Mouse (Mus musculus) C2C12 (cell line): ENCODE measurements at regions not wholly inside any gene's neighbourhood (a gene's known extent, or its start where the extent isn't known, plus 50 kb on each side); places are given as distances from the start of the nearest gene placed in this dataset.

Experiments used
- H3K27me3 ChIP-seq: one replicate; pipeline ENCODE4 v1.6.1; 2011; ENCODE audit not compliant: control insufficient read depth, insufficient read depth, insufficient read length
- H3K36me3 ChIP-seq: one replicate; pipeline ENCODE4 v1.6.1; 2011; ENCODE audit not compliant: control insufficient read depth, insufficient read depth
- H3K4me3 ChIP-seq: one replicate; pipeline ENCODE4 v1.5.1; 2011; ENCODE audit warnings: mild to moderate bottlenecking, control low read depth; ENCODE audit not compliant: poor library complexity, insufficient read depth, severe bottlenecking
- H3K79me2 ChIP-seq: one replicate; pipeline ENCODE4 v1.6.1; 2011; ENCODE audit not compliant: control insufficient read depth, insufficient read depth
- H3K79me3 ChIP-seq: one replicate; pipeline ENCODE4 v1.6.1; 2011; ENCODE audit warnings: low read depth, control low read depth
- H3ac ChIP-seq: one replicate; pipeline ENCODE3; 2011; ENCODE audit warnings: low read depth; ENCODE audit not compliant: control insufficient read depth, insufficient read length
- CEBPB ChIP-seq: IDR thresholded peaks from one replicate; pipeline ENCODE4 v1.6.1; 2011; ENCODE audit warnings: low read depth, mild to moderate bottlenecking, control low read depth, moderate library complexity
- CTCF ChIP-seq: IDR thresholded peaks from one replicate; pipeline ENCODE4 v1.5.1; 2011; ENCODE audit not compliant: control insufficient read depth, insufficient read depth, insufficient read length
- FOSL1 ChIP-seq: IDR thresholded peaks from one replicate; pipeline ENCODE4 v1.8.0; 2011; ENCODE audit warnings: mild to moderate bottlenecking, low read length; ENCODE audit not compliant: poor library complexity, insufficient read depth, severe bottlenecking
- MAX ChIP-seq: IDR thresholded peaks from one replicate; pipeline ENCODE4 v1.6.1; 2011; ENCODE audit warnings: mild to moderate bottlenecking, control low read depth
- MYOD1 ChIP-seq: IDR thresholded peaks from one replicate; pipeline ENCODE4 v1.6.1; 2011; ENCODE audit warnings: low read depth; ENCODE audit not compliant: control insufficient read depth, insufficient read length
- MYOG ChIP-seq: IDR thresholded peaks from one replicate; pipeline ENCODE4 v1.6.1; 2011; ENCODE audit not compliant: control insufficient read depth, insufficient read length; ENCODE audit errors: extremely low read depth
- USF1 ChIP-seq: IDR thresholded peaks from one replicate; pipeline ENCODE4 v1.6.1; 2011; ENCODE audit warnings: low read depth, mild to moderate bottlenecking, control low read depth, moderate library complexity

DNA sequence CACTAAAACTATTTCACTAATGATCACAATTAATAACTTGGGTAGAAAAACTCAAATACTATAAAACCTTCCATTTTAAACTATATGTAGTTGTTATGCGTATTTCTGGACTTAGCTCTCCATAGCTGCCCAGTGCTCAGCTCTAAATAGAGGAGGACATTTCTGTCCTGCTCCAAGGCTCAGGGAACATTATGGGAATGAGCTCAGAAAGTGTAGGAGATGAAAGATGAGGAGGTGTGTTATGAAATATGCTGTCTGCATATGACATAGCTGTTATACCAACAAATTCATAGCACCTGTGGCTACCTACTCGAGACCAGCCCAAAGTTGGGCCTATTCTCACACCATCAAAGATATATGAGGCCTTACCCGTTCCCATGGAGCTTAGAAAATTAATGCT is 106.3 kb downstream of the Aldh8a1 start:
- no peak overlapping the region for H3K4me3 ChIP-seq
- no peaks in the 10 kb centered on the region for H3K79me2 ChIP-seq
- H3K36me3 ChIP-seq: no peaks in the 10 kb centered on the region
- no peak for TF ChIP-seq USF1
- no peak for TF ChIP-seq MYOG
- TF ChIP-seq MAX: no peak
- TF ChIP-seq FOSL1: no peak
- no peak for TF ChIP-seq CTCF
- no peaks in the 10 kb centered on the region for H3K79me3 ChIP-seq
- no peak overlapping the region for H3ac ChIP-seq
- H3K27me3 ChIP-seq: no peaks in the 10 kb centered on the region

DNA sequence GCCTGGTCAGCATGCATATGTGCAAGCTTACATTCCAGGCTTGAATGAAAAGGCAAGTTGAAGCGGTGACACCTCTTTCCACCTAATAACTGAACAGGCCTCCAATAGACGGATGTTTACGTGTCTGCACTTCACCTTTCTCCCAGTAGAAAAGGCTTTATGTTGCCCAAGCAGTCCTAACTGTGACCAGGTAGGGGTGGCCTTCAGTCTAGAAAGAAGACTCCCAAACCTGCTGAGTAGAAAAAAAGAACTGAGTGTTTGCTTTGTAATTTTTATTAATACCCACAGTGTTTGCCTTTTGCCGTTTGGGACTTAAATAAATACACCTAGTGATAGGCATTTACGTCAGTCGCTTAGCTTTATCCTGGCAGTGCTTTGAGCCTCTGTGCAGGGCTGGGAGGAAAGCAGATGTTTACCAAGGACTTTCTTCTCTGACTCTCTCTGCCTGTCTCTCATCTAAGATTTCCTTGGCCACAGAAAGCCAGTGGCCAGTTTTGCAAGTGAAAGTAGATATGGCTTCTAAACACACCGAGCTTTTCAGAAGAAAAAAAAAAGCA is 104.5 kb upstream of the 1700020N01Rik start:
- H3ac ChIP-seq: no peak overlapping the region
- no peaks in the 10 kb centered on the region for H3K79me3 ChIP-seq
- H3K79me2 ChIP-seq: no peaks in the 10 kb centered on the region
- H3K4me3 ChIP-seq: no peak overlapping the region
- H3K36me3 ChIP-seq: no peaks in the 10 kb centered on the region
- TF ChIP-seq USF1 (no peak), FOSL1 (no peak)
- H3K27me3 ChIP-seq: no peaks in the 10 kb centered on the region

DNA sequence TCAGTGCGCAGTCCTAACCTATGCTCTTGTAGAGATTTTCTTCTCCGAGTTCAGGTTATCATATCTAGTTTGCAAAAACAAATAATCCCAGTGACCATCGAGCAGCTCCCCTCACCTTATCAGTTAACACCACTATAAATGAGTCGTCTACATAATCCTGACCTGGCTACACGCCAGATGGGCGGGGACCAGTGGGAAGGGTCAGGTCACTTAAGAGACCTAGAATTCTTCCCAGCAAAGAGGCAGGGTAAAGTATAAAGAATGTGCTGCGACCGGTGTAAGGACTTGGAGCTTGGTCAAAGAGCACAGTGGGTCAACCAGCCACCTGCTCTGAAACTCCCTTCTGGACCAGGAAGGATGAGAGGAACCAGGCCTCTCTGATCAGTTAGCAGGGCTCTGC is 102.0 kb upstream of the 1700020N01Rik start:
- no peak overlapping the region for H3K4me3 ChIP-seq
- H3K79me3 ChIP-seq: no peaks in the 10 kb centered on the region
- H3K36me3 ChIP-seq: no peaks in the 10 kb centered on the region
- H3ac ChIP-seq: no peak overlapping the region
- H3K27me3 ChIP-seq: no peaks in the 10 kb centered on the region
- H3K79me2 ChIP-seq: no peaks in the 10 kb centered on the region
- TF ChIP-seq CTCF (no peak), MYOD1 (no peak), USF1 (no peak), MYOG (no peak), CEBPB (no peak), FOSL1 (no peak), MAX (no peak)

DNA sequence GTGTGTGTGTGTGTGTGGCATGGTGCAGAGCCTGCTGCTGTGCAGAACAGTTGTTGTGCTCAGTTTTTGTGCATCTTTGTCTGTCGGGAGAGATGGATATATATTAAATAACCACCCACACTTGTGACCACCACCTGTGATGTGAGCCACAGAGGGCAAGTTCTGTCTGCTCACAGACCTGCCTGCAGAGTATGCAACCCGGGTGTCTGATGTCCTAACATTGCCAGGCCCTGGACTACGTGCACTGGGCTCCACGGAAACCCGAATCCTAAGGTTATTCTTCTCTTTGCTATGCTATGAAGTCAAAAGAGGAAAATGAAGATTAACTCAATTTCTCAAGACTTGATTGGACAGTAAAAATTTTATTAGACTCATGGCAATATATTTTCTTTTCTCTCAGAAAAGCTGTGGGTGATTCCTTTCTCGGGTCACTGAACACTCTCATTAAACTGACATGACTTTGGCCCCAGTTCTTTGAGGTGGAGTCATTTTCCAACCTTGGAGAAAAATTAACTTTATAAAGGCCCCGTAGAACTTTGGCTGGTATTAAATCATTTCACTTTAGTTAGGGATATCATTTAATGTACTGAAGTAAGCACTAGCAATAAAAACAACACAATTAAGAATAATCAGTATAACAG is 100.6 kb upstream of the 1700020N01Rik start:
- H3K79me2 ChIP-seq: no peaks in the 10 kb centered on the region
- TF ChIP-seq USF1 (no peak), FOSL1 (no peak), MYOD1 (no peak), MYOG (no peak), CEBPB (no peak), CTCF (no peak), MAX (no peak)

DNA sequence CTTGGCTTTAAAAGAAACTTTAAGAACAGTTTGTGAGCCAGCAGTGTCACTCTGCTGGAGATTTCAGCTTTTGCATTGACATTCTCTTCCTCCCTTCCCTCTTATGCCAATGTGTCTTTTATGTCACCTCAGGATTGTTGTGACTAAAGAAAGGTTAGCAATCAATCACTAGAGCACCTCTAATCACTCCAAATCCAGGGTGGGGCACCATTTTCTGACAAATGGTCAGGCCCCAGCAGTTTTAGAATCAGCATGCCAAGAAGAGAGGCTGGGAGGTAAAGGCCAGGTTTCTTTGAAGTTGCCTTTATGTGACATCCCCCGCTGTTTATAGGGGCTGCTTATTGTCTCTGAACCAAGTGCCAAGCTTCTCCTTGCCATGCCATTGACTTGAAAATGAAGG is 98.4 kb upstream of the 1700020N01Rik start:
- H3ac ChIP-seq: no peak overlapping the region
- no peaks in the 10 kb centered on the region for H3K79me2 ChIP-seq
- H3K4me3 ChIP-seq: no peak overlapping the region
- no peaks in the 10 kb centered on the region for H3K79me3 ChIP-seq
- no peaks in the 10 kb centered on the region for H3K36me3 ChIP-seq
- H3K27me3 ChIP-seq: no peaks in the 10 kb centered on the region
- TF ChIP-seq CTCF (no peak), MAX (no peak), FOSL1 (no peak), MYOD1 (no peak), MYOG (no peak), USF1 (no peak), CEBPB (no peak)

More for the DNA sequence above, 100.6 kb upstream of the 1700020N01Rik start:
- H3K79me3 ChIP-seq: no peaks in the 10 kb centered on the region
- H3K4me3 ChIP-seq: no peak overlapping the region
- no peak overlapping the region for H3ac ChIP-seq
- no peaks in the 10 kb centered on the region for H3K36me3 ChIP-seq
- H3K27me3 ChIP-seq: no peaks in the 10 kb centered on the region

DNA sequence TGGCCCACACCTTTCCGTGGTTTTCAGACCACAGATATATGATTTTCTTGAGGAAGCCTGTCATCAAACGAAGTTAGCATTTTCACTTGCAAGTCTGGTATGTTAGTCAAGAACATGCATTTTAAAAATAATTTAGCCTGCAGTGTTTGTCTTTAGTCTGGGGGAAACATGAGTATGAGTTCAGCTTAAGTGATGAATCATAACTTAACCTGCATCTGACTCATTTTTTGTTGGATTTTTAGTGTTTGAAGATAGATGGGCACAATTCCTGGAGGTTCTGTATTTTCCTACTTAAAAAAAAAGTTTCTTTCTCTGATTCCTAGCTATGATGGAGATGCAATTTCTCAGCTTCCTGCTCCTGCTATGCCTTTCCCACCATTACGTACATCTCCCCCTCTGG is 95.8 kb upstream of the 1700020N01Rik start:
- Histone ChIP-seq H3K4me3 (no peak overlapping the region), H3K79me2 (no peaks in the 10 kb centered on the region), H3ac (no peak overlapping the region), H3K79me3 (no peaks in the 10 kb centered on the region), H3K36me3 (no peaks in the 10 kb centered on the region), H3K27me3 (no peaks in the 10 kb centered on the region)
- no peak for TF ChIP-seq MYOG
- peak; percentile 36 for TF ChIP-seq FOSL1
